Mouse (Mus musculus) kidney, postnatal 10 days (tissue): ENCODE results near the gene Pde7b.
A peak's percentile ranks its signal among the peaks of the same experiment; 100 is the strongest.

Experiments used
- DNase-seq: peaks from one replicate; pipeline ENCODE4 v3.0.0; 2021; ENCODE audit warnings: mixed read lengths

The Pde7b gene

DNA sequence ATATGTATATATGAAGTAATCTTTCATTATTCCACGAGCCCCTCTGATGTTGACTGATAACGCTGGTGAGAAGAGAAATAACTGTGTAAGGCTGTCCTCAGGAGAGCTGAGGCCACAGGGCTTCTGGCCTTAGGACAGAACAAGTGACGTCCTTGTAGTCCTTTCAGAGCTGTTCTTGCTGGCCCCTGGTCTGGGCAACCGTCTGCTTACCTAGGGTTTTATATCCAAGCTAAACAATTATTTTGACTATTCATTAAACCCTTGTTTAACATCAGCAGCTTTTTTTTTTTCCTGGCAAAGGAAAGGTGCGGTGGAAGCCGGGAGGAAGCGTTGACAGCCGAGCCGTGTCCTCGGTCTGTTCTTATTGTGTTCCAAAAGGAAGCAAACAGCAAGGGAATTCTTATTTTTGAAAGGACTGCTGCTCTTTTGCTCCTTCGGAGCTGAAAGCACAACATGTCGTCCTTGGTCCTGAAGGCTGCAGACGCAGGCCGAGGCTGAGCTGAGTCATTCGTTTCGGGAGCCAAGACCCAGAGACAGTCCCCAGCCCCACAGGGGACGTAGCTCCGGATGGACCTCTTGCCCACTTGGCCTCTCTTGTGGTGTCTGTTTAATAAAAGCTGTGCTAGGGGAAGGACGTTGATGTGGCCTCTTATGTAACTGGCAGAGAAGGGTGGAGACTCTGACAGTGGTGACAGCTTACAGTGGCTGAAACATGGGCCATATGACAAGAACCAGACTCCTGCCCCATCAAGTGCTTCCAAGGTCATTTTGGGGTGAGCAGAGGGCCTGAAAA lies 238.2 kb downstream of the Pde7b start:
- peak; percentile 77 for DNase-seq

DNA sequence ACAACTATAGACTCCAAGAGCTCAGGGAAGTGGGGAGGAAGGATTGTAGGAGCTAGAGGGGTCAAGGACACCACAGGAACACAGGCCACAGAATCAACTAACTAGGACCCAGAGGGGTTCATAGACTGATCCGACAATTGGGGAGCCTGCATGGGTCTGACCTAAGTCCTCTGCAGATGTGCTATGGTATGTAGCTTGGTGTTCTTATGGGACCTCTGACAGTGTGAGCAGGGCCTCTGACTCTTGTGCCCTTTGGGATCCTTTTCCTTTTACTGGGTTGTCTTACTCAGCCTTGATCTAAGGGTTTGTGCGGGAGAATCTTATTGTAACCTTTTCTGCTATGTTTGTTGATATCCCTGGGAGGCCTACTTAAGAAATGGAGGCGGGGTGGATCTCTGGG lies 239.1 kb downstream of the Pde7b start:
- DNase-seq, result no peak

DNA sequence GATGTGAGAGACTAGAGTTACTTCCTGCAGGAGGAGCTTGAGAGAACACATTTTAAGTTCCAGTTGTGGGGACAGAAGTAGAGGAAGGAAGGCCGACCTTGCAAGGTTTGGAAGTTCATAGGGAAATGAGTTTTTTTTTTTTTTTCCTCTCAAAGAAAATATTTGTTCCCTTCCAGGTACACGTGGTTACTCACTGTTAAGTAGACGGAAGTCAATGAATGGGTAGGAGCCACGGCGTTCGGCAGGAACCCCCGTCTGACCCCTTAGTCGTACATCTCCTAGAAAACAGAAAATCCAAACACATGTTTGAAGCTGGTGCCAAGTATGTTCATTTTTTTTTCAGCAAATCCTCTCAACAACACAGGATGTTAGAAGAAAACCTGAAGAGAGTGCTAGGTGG lies 245.4 kb downstream of the Pde7b start:
- peak; percentile 45 for DNase-seq

DNA sequence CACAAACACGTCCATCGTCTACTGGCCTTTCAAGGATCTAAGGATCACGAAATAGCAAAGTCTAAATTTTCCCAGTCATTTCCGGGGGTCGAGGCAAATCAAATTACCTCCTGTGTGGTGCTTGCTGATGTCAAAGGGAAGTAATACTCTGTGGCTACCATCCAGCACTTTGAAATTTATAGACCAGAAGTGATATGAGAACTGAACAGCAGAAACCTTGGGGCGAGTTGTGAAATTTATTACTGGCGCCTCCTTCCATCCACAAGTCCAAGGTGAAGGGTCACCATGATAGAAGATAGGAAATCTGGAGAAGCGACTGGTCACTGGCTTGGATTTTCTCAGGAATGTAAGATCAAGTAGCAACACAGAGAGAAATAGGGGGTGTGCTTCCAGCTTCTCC lies 246.4 kb downstream of the Pde7b start:
- no peak for DNase-seq

DNA sequence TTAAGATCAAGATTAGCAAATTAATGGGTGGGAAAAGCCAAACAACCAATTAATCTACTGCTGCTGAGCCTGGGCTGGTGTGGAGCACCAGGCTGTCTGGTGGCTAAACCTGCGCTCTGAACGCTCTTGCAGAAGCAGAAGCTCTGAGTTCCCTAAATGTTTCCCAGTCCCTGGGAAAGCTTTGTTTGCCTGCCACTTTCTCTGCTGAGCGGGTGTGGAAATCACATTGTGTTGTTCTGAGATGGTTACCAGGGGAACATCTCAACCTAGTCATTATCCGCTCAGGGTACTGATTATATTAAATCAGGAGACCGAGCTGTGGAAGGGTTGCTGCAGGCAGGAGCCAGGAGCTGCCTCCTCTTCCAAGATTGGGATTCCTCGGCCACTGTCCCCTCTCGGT lies 250.0 kb downstream of the Pde7b start:
- DNase-seq, result no peak

DNA sequence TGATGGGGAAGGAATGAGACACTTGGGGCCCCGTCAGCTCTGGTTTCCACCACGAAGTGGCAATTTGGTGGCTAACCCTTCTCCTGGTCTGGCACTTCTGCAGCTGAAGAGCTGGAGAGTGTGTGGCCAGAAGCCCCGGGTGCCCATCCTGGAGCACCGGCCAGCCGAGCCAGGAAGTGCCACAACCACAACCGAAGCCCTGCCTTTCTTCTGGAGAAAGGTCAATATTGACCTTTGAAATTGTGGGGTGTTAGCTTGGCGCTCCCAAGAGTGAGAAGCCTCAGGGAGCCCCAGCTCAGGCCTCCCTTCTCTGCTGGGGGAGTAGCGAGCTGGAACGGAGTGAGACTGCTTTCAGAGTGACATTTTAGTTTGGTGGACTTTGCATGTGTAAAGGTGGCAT lies 250.8 kb downstream of the Pde7b start:
- DNase-seq, result no peak

DNA sequence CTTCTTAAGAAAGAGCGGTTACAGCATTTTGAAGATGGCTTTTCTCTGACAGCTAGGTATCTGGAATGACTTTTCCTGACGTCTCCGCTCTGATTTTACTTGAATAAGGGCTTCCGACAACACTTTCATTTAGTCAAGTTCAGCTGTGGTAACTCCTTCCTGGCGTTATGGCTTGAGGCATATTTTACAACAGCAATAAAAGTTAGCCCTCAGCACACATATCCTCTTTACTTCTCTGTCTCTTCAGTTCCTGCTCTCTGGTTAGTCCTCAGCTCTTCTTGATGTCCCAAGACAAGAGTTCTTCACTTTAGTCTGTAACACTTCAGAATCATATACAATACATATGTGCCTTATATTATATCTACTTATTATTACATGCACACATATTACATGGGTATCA lies 251.4 kb downstream of the Pde7b start:
- no peak for DNase-seq

DNA sequence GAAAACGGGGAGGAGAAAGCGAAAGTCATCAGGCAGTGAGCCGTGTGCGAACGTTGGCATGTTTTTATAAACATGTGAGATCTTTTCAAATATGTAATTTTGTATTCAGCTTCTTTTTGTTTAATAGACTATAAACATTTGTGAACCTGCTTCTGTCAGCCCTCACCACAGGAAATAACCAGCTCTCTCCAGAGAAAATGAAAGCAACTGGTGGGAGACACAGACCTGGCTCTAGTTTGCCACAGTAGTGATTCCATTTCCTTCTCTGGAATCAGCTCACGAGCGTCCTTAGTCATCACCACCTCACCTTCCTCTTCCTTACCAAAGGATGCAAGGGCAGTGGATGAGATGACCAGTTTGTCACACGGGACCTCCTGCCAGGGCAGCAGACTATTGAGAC lies 252.9 kb downstream of the Pde7b start:
- DNase-seq, result no peak

DNA sequence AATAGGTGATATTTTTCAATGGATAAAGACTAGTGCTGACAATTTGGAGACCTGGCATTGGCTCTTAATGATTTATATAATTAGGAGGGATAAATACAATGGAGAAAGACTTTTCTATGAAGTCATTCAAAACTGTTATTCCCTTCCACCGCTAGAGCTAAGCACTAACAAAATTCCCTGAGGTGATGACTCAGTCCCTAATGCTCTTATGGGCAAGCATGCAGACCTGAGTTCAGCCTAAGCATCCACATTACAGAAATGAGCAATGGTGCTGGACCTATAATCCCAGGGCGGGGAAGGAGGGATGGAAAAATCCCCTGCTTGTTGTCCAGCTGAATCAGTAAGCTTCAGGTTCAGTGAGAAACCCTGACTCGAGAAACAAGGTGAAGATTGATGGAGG lies 260.2 kb downstream of the Pde7b start:
- no peak for DNase-seq

DNA sequence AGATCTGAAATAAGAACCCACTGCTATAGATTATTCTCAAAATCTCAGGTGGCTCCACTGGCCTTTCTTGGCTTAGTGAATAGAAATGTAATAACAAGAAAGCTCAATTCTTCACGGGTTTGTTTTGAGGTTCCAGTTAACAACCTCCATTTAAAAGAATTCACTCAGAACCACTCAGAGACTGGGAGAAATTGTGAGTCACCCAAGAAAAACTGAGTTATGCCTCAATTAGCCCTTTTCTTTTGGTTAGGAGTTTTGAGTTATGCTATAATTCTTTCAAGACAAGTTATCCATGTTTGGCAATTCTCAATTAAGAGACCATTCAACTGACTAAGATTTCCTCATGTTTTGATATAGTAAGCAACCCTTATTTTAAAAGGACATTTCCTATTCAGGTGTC lies 260.9 kb downstream of the Pde7b start:
- DNase-seq, result no peak

DNA sequence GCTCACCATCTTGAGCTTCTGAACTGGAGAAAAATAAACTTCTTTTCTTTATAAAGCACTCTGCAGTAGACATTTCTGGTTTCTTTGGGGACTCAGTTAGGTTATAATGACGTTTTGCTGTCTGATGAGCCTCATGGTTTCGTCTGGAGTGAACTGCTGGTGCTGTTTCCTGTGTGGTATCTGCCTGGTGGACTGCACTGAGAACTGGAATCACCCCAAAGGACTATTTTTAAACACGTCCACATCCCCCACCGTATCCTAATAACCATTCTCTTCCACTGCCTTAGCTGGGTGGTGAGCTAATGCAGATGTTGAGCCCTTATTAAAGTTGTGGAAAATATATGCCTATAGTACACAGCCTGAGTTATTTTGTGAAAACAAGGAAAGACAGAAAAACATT lies 262.3 kb downstream of the Pde7b start:
- no peak for DNase-seq

DNA sequence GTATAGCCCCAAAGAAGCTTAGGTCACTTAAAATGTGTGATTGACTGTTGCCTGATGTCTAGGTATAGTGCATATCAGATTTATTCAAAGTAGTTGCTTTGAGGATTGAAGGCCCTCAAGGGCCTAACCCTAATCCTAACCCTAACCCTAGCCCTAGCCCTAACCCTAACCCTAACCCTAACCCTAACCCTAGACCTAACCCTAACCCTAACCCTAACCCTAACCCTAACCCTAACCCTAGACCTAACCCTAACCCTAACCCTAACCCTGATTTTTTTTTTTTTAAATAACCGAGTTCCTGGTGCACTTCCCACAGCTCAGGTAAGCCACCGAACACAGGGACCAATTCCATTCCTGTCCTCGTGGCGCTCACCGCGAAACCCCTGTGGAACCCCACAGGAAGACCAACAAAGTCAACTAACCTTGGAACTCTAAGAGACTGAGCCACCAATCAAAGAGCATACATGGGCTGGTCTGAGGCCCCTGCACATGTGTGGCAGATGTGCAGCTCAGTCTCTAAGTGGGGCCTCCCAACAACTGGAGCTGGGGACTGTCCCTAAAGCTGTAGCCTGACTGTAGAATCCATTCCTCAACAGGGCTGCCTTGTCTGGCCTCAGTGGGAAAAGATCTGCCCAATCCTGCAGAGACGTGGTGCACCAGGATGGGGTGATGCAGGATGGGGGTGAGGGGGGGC lies 265.1 kb downstream of the Pde7b start:
- no peak for DNase-seq

DNA sequence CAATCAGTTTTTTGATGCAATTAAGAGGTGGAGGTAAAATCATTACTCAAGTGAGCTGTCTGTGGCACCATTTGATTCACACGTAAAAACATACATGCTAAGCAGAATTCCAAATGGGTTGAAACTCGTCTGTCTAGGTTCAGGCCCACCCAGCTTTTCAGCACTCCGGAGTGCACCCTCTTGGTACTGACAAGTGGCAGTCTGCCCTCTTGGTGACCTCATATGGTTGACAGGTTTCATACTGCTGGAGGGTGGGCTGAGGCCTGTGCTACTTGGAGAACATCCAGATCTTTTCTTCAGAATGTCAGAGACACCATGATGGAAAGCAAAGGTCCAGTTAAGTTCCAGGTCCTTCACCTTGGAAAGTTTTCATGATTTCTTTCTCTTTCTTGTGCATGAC lies 265.7 kb downstream of the Pde7b start:
- DNase-seq, result no peak

DNA sequence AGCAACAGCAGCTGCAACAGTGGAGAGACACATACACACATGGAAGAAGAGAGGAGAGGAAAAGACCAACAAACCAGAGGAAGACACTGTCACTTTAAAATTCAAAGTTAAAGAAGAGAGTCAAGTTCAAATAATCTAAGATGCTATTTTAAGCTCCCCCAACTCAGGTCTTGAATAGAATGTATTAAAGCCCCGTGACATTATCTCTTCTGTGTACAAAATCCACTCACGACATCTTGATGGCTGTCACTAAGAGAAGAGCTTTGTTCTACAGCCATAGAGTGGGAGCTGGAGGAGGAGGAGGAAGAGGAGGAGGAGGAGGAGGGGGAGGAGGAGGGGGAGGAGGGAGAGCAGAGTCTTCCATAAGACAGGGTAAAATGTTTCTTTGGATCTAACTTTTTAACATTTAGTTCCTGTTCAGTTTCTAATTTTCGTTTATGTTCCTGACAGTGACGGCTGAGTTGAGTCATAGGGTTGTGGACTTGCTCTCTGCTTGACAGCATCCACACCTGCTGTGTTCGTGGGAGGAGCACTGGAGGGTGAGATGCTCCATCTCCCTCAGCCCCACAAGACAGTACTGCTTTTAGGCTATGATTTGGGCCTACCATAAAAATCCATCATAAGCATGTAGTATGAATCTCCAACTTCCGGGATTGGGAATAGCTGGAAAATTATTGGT lies 270.4 kb downstream of the Pde7b start:
- DNase-seq, result no peak

DNA sequence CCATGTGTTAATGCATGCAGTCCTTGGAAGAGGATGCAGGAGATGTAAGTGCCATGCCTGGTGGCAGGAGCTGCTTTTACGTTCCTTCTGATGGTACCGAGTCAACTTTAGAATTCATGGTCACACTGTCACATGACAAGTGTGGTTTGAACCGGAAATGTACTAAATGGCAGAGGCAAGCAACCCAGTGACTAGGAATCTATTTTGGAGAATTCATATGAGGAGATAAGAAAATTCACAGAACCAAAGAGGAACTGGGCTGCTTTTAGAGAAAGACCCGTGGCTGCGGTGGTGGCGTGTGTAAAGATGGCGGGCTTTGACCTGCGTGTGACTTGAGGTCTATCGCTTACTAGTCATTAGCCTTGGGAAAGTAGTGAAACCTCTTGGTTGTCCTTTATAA lies 287.4 kb downstream of the Pde7b start:
- DNase-seq, result no peak

DNA sequence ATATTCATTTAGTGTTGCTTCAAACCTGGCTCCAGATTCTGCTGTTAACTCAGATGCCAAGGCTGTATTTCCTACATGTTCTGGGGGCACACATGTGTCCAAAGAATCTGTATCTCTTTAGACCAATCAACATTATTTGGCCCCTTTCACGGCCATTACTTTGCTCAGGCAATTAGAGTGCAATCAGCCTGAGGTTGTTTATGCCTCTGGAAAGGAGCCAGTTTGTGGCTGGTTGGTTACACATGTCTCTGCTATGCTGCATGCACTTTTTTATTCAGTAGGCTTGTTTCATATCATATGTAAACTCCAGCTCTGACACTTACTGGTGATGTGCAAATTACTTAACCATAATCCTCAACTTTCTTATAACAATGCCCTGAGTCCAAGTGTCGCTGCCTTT lies 287.9 kb downstream of the Pde7b start:
- no peak for DNase-seq

DNA sequence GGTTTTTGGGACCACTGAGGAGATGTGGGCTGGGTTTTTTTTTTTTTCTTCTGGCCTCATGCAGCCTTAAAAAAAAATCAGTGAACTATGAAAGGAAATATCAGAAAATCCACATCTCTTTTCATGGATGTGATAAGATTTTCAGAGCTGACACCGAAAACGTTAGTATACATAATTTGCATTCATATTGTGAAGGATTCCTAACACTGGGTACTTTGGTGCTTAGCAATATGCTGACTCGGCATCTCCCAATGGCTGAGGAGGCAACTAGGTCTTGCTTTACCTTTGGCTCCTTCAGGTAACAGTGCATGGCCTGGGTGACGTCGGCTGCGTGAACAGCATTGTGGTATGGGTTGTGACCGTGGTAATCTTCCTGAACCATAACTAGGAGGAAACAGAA lies 289.0 kb downstream of the Pde7b start:
- no peak for DNase-seq

DNA sequence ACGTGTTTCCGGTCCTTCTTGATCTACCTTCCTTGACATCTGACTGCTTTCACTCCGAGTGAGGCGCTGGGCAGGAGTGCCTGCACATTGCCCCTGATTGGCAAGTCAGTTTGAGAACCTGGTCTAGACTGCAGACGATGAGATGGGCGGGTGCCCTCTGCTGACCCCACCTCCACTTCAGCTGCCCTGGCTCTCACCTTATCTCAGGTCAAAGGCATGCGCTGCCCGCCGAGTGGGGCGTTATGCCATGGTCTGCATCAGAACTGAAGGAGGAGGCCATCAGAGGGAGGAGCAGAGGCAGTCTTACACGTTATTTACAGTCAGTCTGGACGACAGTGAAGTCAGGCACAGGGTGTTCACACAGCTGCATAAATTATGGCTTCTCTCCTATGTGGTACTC lies 293.5 kb downstream of the Pde7b start:
- DNase-seq, result no peak

DNA sequence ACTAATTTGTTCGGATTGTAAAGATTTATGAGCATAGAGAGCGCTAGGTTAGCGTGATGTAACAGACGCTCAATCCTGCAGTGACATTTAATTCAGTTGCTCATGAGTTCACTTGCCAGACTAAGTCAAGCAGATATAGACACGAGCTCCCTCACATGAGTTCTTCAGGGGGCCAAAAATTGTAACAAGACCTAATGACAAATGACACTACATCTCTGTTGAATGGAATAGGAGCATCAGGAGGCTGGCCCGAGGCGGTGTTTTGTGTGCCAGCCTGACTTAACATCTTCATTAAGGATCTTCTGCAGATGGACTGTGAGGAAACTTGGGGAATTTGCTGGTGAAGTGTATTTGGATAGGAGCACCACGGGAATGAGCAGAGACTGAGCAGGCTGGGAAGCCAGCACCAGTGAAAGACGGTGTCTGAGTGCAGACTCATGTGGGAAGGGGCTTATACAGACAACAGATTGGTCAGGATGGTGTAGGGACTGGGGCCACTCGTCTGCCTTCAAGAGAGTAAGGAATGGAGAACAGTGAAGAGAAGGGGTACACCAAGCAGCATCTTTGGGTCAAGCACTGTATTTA lies 303.5 kb downstream of the Pde7b start:
- DNase-seq, result no peak

DNA sequence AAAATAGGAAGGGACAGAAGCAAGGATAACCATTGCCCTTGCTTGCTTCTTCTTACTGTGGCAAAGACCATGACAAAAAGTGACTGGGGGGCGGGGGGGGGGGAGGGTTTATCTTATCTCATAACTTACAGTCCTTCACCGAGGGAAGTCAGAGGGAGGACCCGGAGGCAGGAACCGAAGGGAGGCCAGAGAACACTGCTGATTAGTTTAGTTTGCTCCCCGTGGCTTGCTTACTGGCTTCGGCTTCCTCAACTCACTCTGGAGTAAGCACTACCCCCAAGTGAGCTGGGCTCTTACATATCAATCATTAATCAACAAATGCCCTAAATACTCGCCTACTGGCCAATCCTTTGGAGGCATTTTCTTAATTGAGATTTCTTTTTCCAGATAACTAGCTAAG lies 304.6 kb downstream of the Pde7b start:
- peak; percentile 23 for DNase-seq

DNA sequence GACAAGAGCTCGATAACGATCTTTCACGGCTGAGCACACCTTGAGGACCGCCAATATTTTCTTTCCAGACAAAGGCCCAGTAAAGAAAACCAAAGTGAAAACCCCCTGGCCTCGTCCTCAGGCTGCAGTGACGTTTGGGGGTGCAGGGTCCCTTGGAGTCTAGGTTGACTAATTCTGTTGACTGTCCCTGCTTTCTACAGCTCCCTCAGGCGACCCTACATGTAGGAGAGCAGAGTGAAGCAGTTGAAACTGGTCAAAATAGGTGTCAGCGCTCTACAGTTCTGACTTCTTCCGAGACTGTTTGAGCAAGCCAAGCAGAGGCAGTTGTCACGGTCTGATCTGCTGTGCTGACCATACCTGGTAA lies 306.0 kb downstream of the Pde7b start:
- DNase-seq, result no peak

DNA sequence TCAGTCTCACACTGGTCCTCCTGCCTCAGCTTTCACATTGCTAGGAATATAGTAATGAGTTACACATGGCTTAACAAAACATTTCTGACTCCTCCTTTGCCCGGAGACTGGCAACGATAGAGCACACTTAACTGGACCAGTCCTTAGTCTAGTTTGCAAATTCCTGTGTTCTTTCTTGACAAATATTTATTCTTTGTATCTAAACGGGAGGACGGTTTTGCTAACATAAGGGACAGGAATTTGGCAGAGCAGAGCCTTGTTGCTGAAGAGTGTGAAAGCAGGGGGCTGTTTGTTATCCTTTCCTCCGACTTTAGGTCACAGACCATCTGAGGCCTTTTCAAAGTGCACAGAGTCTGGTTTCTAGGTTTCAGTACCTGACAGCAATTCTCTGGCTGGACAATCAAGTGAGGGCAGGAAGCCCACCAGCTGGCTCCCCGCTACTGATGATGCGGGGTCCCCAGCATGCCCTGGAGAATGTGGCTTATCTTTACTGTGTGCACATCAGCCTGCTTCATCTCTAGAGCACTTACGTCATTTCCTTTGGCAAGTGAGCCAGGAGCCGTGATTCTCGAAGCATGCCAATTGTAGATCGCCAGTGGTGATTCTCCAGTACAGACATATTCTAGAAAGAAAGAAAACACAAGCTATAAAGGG lies 306.5 kb downstream of the Pde7b start:
- peak; percentile 26 for DNase-seq

DNA sequence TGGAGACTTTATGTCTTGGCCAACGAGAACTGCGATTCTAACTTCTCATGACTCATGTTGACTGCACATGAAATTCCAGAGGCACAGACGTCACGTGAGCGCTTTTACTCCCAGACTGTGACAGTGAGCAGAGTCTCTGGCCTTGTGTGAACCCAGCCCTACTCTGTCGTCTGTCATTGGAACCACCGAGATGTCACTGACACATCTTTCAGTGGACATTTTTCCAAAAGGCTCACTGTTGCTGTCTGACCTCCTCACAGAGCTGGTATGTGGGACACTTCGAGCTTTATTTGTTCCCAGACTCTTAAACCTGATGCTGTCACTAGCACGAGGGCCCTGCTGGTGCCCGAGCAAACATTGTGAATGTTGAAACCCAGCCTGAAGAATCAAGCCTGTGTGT lies 315.7 kb downstream of the Pde7b start:
- no peak for DNase-seq
